ENCODE assay signal across 9 mouse cellular contexts in the genomic region with DNA sequence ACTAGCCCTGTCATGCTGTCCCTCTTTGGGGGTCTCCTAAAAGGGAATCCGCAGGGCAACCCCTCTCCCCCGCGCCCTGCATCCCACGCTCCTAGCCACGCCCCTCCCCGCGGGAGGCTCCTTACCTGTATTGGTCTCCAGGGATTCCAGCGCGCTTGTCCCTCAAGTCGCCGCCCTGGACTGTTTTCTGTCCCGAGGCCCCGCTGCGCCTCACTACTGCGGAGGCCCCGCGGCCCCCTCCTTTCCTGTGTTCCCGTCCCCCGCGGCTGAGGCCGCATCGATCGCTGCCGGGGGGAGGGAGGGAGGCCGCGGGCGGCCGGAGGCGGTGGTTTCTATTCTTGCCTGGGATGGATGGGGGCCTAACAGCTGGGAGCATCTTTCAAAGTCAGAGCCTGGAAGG. TPM values are rescaled to one million over a fixed set of nuclear protein-coding genes. Genes with fewer than 3 reads are reported as not detected.
A peak's percentile ranks its signal among the peaks of the same experiment; 100 is the strongest.
DNase-seq lines count a peak whose midpoint lies in the region; ATAC-seq lines count a peak whose summit lies in the region.
"Had no signal": no experiment of that assay in that cellular context is flagged by ENCODE, and none has a peak within 500 bp of the region (broad histone marks: within the 10 kb centered on the region; RNA-seq: fewer than 3 reads in every experiment).

Kcns1 (minus strand) TSS at position 212 of the 400 bp plus-strand sequence.

- peaks cover 14% of the 10 kb centered on the region for H3K4me1 ChIP-seq in liver, embryonic 12.5 days

- H3K27ac ChIP-seq in liver, embryonic 12.5 days, result no peak within 1 kb of the TSS

- ATAC-seq in liver, embryonic 12.5 days, result no peak

- H3K27me3 ChIP-seq in liver, embryonic 12.5 days (replicated peaks), result peaks cover 83% of the 10 kb centered on the region

- H3K4me2 ChIP-seq in liver, embryonic 12.5 days, result peak within 1 kb of the TSS; percentile 53

- H3K9me3 ChIP-seq in liver, embryonic 12.5 days (replicated peaks), result no peaks in the 10 kb centered on the region

- DNase-seq in gastrocnemius, postnatal 10 days, result peak; percentile 19
- DNase-seq in gastrocnemius, postnatal 25 days, result no peak
- DNase-seq in thymus, postnatal 4 days, result peak; percentile 26
- DNase-seq in thymus, postnatal 0 days (ENCODE audit: low spot score), result no peak
- DNase-seq in ovary, adult 18-20 months (ENCODE audit: low spot score), result no peak
- DNase-seq in urinary bladder, postnatal 4 days (ENCODE audit: low spot score in 2 of 2), result no peak
- no peak for DNase-seq in right cerebral cortex, postnatal 4 days

- H3K4me3 ChIP-seq in liver, embryonic 12.5 days, result peak within 1 kb of the TSS; percentile 31
- H3K4me3 ChIP-seq: erythroblast, embryonic 14.5 days had no signal

- no peaks in the 10 kb centered on the region for H3K36me3 ChIP-seq in liver, embryonic 12.5 days

- WGBS in liver, embryonic 12.5 days (ENCODE audit: insufficient replicate concordance), result under 1% methylated on average over 22 of the region's 29 CpGs

- H3K9ac ChIP-seq in liver, embryonic 12.5 days, result no peak within 1 kb of the TSS

RNA-seq across cellular contexts. Expression of gene Kcns1, which starts in this region (rescaled TPM):
- total RNA-seq in gastrocnemius, postnatal 10 days (2021), result 1 to 10 TPM; 4.8 to 5.1 TPM
- total RNA-seq in gastrocnemius, postnatal 25 days (2021), result 1 to 10 TPM in 1 of 2 experiments, under 1 TPM in 1; 0.90 to 1.4 TPM
- polyA plus RNA-seq in thymus, postnatal 0 days (2015; fragmentation: Nextera tagmentation; extraction: Ambion mirVana), result not detected in 2 replicates
- not detected in 2 replicates for polyA plus RNA-seq in liver, embryonic 12.5 days (2016; fragmentation: Nextera tagmentation; extraction: Ambion mirVana)
- polyA plus RNA-seq: erythroblast, embryonic 14.5 days had no signal

Comparison
In these comparisons a context has a peak if more than half of its experiments do, and no peak if none do; other contexts are left out.
1. DNase-seq: peak in gastrocnemius, postnatal 10 days (single experiment) and thymus, postnatal 4 days (single experiment); none in gastrocnemius, postnatal 25 days (single experiment), thymus, postnatal 0 days (single experiment), ovary, adult 18-20 months (single experiment), urinary bladder, postnatal 4 days (0 of 2) and right cerebral cortex, postnatal 4 days (single experiment).